Mouse (Mus musculus) intestine, postnatal 0 days (tissue): ENCODE measurements around the gene Zfp787. TPM values are rescaled to one million over a fixed set of nuclear protein-coding genes. Genes with fewer than 3 reads are reported as not detected.

Source experiments
- ATAC-seq: fragments of 200-750 bp; cut with Nextera tagmentation; 2 replicates; pipeline ENCODE4 v1.8.0; 2017; ENCODE audit warnings: mild to moderate bottlenecking, moderate TSS enrichment, moderate library complexity
- H3K27ac ChIP-seq: fragments of 300-500 bp; sonication (generic); 2 replicates; pipeline ENCODE4 v1.5.1; 2014; ENCODE audit warnings: mild to moderate bottlenecking, low read depth, low read length, moderate library complexity
- H3K27me3 ChIP-seq: fragments of 300-500 bp; sonication (generic); replicated peaks from 2 replicates; pipeline ENCODE4 v1.6.1; 2014; ENCODE audit warnings: low read length, mixed read lengths; ENCODE audit not compliant: control insufficient read depth, insufficient read depth
- H3K36me3 ChIP-seq: fragments of 300-500 bp; sonication (generic); 2 replicates; pipeline ENCODE4 v1.6.1; 2014; ENCODE audit warnings: mild to moderate bottlenecking, moderate library complexity; ENCODE audit not compliant: control insufficient read depth, insufficient read depth
- H3K4me1 ChIP-seq: fragments of 300-500 bp; sonication (generic); replicated peaks from 2 replicates; pipeline ENCODE4 v1.6.1; 2014; ENCODE audit warnings: antibody characterized with exemption, low read length, mixed read lengths; ENCODE audit not compliant: control insufficient read depth, insufficient read depth
- H3K4me2 ChIP-seq: fragments of 300-500 bp; sonication (generic); replicated peaks from 2 replicates; pipeline ENCODE4 v1.6.1; 2014; ENCODE audit warnings: low read depth, mild to moderate bottlenecking, moderate library complexity
- H3K4me3 ChIP-seq: fragments of 300-500 bp; sonication (generic); 2 replicates; pipeline ENCODE4 v1.5.1; 2014; ENCODE audit warnings: low read depth, low read length
- H3K9ac ChIP-seq: fragments of 300-500 bp; sonication (generic); 2 replicates; pipeline ENCODE4 v1.6.1; 2014; ENCODE audit warnings: mild to moderate bottlenecking, low read depth, low read length
- H3K9me3 ChIP-seq: fragments of 300-500 bp; sonication (generic); 2 replicates; pipeline ENCODE4 v1.6.1; 2016; ENCODE audit warnings: mixed run types; ENCODE audit not compliant: control insufficient read depth
- CTCF ChIP-seq: sonication (generic); IDR thresholded peaks from 2 replicates; pipeline ENCODE4 v1.5.1; 2016; ENCODE audit warnings: low read depth, mild to moderate bottlenecking, control low read depth, antibody characterized with exemption, moderate library complexity
- whole genome bisulfite sequencing: fragments of 180-500 bp; shearing (Covaris S2); extraction: QIAGEN DNeasy Blood & Tissue Kit; methylation state at CpG from one replicate; pipeline ENCODE4 v1.1.7; 2014; 5-methylcytosine and 5-hydroxymethylcytosine counted together
- polyA plus RNA-seq: library from polyadenylated mRNA; unstranded; fragments of >200 nt; fragmentation: Nextera tagmentation; extraction: Ambion mirVana; gene quantifications from 2 replicates; pipeline ENCODE4 v1.2.1, GENCODE M21; 2015

The Zfp787 gene
- polyA plus RNA-seq, 1 experiment from 2014 or later = 42.2 TPM

DNA sequence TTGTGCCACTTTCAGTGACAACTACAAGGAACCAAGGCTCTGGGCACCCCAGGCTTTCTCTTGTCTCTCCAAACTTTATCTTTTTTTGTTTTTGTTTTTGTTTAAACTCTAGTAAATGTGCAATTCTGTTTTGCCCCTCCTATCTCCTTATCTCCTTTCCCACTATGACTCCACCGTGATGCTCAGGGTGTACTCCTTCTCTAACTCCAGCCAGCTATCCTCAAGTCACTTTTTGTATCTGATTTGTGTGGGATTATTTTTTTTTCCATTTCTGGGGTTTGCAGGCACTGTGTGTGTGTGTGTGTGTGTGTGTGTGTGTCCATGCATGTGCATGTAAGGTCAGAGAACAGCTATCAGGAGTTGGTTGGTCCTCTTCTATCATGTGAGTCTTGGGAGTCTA is 1.7 kb upstream of the Zfp787 start:
- no peaks in the 10 kb centered on the region for H3K9me3 ChIP-seq
- H3K9ac ChIP-seq = no peak overlapping the region
- H3K4me2 ChIP-seq = peak overlapping the region; percentile 81
- ATAC-seq = no peak
- WGBS = 30% methylated on average over 1 of the region's 1 CpGs
- no peaks in the 10 kb centered on the region for H3K36me3 ChIP-seq
- H3K27ac ChIP-seq = no peak overlapping the region
- H3K4me3 ChIP-seq = no peak overlapping the region
- H3K27me3 ChIP-seq = no peaks in the 10 kb centered on the region
- TF ChIP-seq CTCF = no peak
- H3K4me1 ChIP-seq = peaks cover 13% of the 10 kb centered on the region; the same call in 1 of the 2 replicates

GRCm38 (mm10) chr7:6156901-6157472 is 1.2 kb upstream of the Zfp787 start:
- Histone ChIP-seq H3K4me3 (peak overlapping the region; percentile 78), H3K9ac (no peak overlapping the region), H3K27ac (peak overlapping the region; percentile 93; the same call in 1 of the 2 replicates), H3K36me3 (no peaks in the 10 kb centered on the region), H3K27me3 (no peaks in the 10 kb centered on the region), H3K4me1 (peaks cover 13% of the 10 kb centered on the region; the same call in 1 of the 2 replicates), H3K4me2 (peak overlapping the region; percentile 81), H3K9me3 (no peaks in the 10 kb centered on the region)
- TF ChIP-seq CTCF = no peak
- ATAC-seq = no peak
- 26% methylated on average over 9 of the region's 9 CpGs for WGBS

- Histone ChIP-seq H3K27me3 (no peaks in the 10 kb centered on the region), H3K9ac (peak overlapping the region; percentile 85), H3K9me3 (no peaks in the 10 kb centered on the region), H3K36me3 (no peaks in the 10 kb centered on the region), H3K27ac (peak overlapping the region; percentile 93), H3K4me3 (peak overlapping the region; percentile 78), H3K4me1 (peaks cover 13% of the 10 kb centered on the region; the same call in 1 of the 2 replicates), H3K4me2 (peak overlapping the region; percentile 81)
- ATAC-seq = peak; percentile 77
- WGBS = 1% methylated on average over 70 of the region's 85 CpGs
- TF ChIP-seq CTCF = no peak
Measured at GRCm38 (mm10) chr7:6155031-6155872, 545 bp downstream of the Zfp787 start.

GRCm38 (mm10) chr7:6154164-6154563 is 1.6 kb downstream of the Zfp787 start:
- Histone ChIP-seq H3K36me3 (no peaks in the 10 kb centered on the region), H3K9me3 (no peaks in the 10 kb centered on the region), H3K9ac (no peak overlapping the region), H3K4me3 (peak overlapping the region; percentile 78; the same call in 1 of the 2 replicates), H3K27me3 (no peaks in the 10 kb centered on the region), H3K27ac (peak overlapping the region; percentile 93; the same call in 1 of the 2 replicates), H3K4me2 (peak overlapping the region; percentile 81), H3K4me1 (peaks cover 13% of the 10 kb centered on the region; the same call in 1 of the 2 replicates)
- 37% methylated on average over 5 of the region's 5 CpGs for WGBS
- TF ChIP-seq CTCF = no peak
- ATAC-seq = no peak

DNA sequence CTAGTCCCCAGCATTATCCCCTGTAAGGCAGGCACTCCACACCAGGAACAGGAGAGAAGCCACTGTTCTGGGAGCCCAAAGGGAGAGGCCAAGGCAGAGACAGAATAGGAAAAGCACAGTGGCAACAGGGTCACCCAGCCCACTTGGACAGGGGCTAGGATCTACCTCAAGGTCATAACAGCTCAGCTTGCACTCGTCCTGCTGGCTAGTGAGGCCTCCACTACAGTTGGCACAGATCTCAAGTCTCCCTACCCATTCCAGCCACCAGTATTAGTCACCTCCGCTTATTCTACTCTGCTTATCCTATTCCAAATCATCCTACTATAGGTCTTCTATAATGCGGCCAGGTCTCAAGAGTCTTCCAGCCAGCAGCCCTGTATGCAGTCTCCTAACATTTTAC is 2.7 kb downstream of the Zfp787 start:
- no peak for TF ChIP-seq CTCF
- WGBS = 71% methylated on average over 3 of the region's 3 CpGs
- no peaks in the 10 kb centered on the region for H3K36me3 ChIP-seq
- no peak overlapping the region for H3K9ac ChIP-seq
- no peak for ATAC-seq
- H3K4me3 ChIP-seq = no peak overlapping the region
- H3K27ac ChIP-seq = no peak overlapping the region
- H3K27me3 ChIP-seq = no peaks in the 10 kb centered on the region
- peaks cover 13% of the 10 kb centered on the region; the same call in 1 of the 2 replicates for H3K4me1 ChIP-seq
- H3K4me2 ChIP-seq = no peak overlapping the region
- H3K9me3 ChIP-seq = no peaks in the 10 kb centered on the region

GRCm38 (mm10) chr7:6152036-6152435 is 3.8 kb downstream of the Zfp787 start:
- H3K27me3 ChIP-seq = no peaks in the 10 kb centered on the region
- H3K36me3 ChIP-seq = no peaks in the 10 kb centered on the region
- 67% methylated on average over 3 of the region's 3 CpGs for WGBS
- no peaks in the 10 kb centered on the region for H3K9me3 ChIP-seq
- no peak overlapping the region for H3K27ac ChIP-seq
- H3K4me3 ChIP-seq = no peak overlapping the region
- H3K4me2 ChIP-seq = no peak overlapping the region
- TF ChIP-seq CTCF = no peak
- peaks cover 13% of the 10 kb centered on the region; the same call in 1 of the 2 replicates for H3K4me1 ChIP-seq
- no peak for ATAC-seq
- no peak overlapping the region for H3K9ac ChIP-seq
